Mouse (Mus musculus) heart, adult 2 months (tissue): ENCODE data around the gene Rnf138rt1.

Experiments
- CTCF ChIP-seq: fragments of 200-600 bp; IDR thresholded peaks from 2 replicates; pipeline ENCODE4 v1.8.1; 2022; ENCODE audit warnings: antibody characterized with exemption, mild to moderate bottlenecking, moderate library complexity
- EP300 ChIP-seq: fragments of 200-500 bp; IDR thresholded peaks from 2 replicates; pipeline ENCODE4 v1.6.1; 2011; ENCODE audit warnings: low read depth, low read length, control low read depth; ENCODE audit not compliant: insufficient read depth
- POLR2A ChIP-seq: fragments of 200-500 bp; IDR thresholded peaks from 2 replicates; pipeline ENCODE4 v1.6.1; 2011; ENCODE audit warnings: mild to moderate bottlenecking, low read depth, low read length, control low read depth; ENCODE audit not compliant: insufficient read depth

DNA sequence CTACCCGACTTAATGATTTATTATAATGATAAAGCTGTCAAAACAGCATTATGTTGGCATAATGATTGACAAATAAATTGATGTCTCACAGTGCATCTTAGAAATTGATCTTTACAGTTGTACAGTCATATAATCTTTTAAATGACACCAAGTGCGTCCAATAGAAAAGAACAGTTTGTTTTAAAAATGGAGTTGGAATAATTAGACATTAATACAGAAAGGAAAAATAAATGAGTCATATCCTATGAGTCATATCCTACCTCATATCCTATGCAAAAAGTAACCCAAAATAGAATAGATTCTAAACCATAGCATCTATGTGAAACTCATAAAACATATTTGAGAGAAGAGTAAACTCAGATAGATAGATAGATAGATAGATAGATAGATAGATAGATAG is 40.5 kb downstream of the Rnf138rt1 start:
- TF ChIP-seq POLR2A (no peak), EP300 (no peak), CTCF (no peak)
